Mouse (Mus musculus) myocyte (in vitro differentiated cells): ENCODE measurements at regions not wholly inside any gene's neighbourhood (a gene's known extent, or its start where the extent isn't known, plus 50 kb on each side); places are given as distances from the start of the nearest gene placed in this dataset.

ENCODE experiments used
- MAX ChIP-seq: IDR thresholded peaks from one replicate; pipeline ENCODE4 v1.6.1; 2011; ENCODE audit warnings: low read depth, mild to moderate bottlenecking, control low read depth
- POLR2A ChIP-seq: IDR thresholded peaks from one replicate; pipeline ENCODE4 v1.6.1; 2011; ENCODE audit warnings: low read depth, mild to moderate bottlenecking, control low read depth, moderate library complexity; ENCODE audit not compliant: insufficient read length
- POLR2AphosphoS2 ChIP-seq: IDR thresholded peaks from one replicate; pipeline ENCODE4 v1.6.1; 2011; ENCODE audit warnings: low read depth, control low read depth; ENCODE audit not compliant: insufficient read length
- SRF ChIP-seq: IDR thresholded peaks from one replicate; pipeline ENCODE4 v1.6.1; 2011; ENCODE audit warnings: low read depth; ENCODE audit not compliant: control insufficient read depth, insufficient read length
- TCF12 ChIP-seq: IDR thresholded peaks from one replicate; pipeline ENCODE4 v1.6.1; 2011; ENCODE audit warnings: mild to moderate bottlenecking, control low read depth; ENCODE audit not compliant: poor library complexity, insufficient read depth, severe bottlenecking
- TCF3 ChIP-seq: IDR thresholded peaks from one replicate; pipeline ENCODE4 v1.6.1; 2011; ENCODE audit warnings: low read depth, control low read depth; ENCODE audit not compliant: insufficient read length
- USF1 ChIP-seq: IDR thresholded peaks from one replicate; pipeline ENCODE4 v1.6.1; 2011; ENCODE audit warnings: low read depth, mild to moderate bottlenecking, control low read depth, moderate library complexity

- no peak for TF ChIP-seq USF1
- TF ChIP-seq SRF = no peak
- no peak for TF ChIP-seq POLR2A
- no peak for TF ChIP-seq MAX
- TF ChIP-seq TCF3 = no peak
- no peak for TF ChIP-seq POLR2AphosphoS2
- no peak for TF ChIP-seq TCF12
Measured at GRCm38 (mm10) chr17:45880761-45881160, 147.1 kb upstream of the 1600014C23Rik start.
